26 mouse cellular contexts compared by ENCODE assay signal in the genomic region with DNA sequence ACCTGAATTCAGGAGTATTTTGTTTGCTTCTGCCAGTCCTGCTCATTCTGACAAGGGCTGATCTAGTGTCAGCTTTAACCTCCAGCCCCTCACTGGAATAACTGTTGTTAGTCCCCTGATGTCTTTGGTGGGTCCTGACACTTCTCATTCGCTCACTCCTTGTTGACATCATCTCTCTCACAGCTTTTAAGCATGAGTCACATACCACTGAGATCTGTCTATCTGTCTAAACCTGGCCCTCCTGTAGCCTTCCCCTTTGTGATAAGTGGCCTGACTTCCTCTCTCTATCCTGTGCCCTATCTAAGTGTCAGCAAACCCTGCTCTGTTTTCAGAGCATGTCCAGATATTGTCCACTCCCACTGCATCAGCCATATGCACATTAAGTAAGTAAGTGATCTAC. TPM values are rescaled to one million over a fixed set of nuclear protein-coding genes. Genes with fewer than 3 reads are reported as not detected.
DNase-seq lines count a peak whose midpoint lies in the region; ATAC-seq lines count a peak whose summit lies in the region.
"Had no signal": no experiment of that assay in that cellular context is flagged by ENCODE, and none has a peak within 500 bp of the region (broad histone marks: within the 10 kb centered on the region; RNA-seq: fewer than 3 reads in every experiment).

No protein-coding gene starts in this region.

- no peaks in the 10 kb centered on the region for H3K9me3 ChIP-seq in liver, embryonic 15.5 days (replicated peaks)
- H3K9me3 ChIP-seq in forebrain, embryonic 16.5 days (ENCODE audit: control insufficient read depth, low read length), result no peaks in the 10 kb centered on the region
- H3K9me3 ChIP-seq: embryonic facial prominence, embryonic 10.5 days; forebrain, embryonic 10.5 days; heart, embryonic 13.5 days; limb, embryonic 10.5 days; midbrain, embryonic 12.5 days had no signal

- H3K27me3 ChIP-seq in liver, embryonic 15.5 days, result no peaks in the 10 kb centered on the region
- no peaks in the 10 kb centered on the region for H3K27me3 ChIP-seq in forebrain, embryonic 16.5 days (replicated peaks; ENCODE audit: control insufficient read depth, insufficient read depth, low read length)
- H3K27me3 ChIP-seq: heart, embryonic 13.5 days; midbrain, embryonic 12.5 days had no signal

- H3K27ac ChIP-seq in liver, embryonic 15.5 days (replicated peaks), result no peak overlapping the region
- no peak overlapping the region for H3K27ac ChIP-seq in forebrain, embryonic 16.5 days (ENCODE audit: low read length)
- H3K27ac ChIP-seq: embryonic facial prominence, embryonic 10.5 days; forebrain, embryonic 10.5 days; heart, embryonic 13.5 days; hindbrain, embryonic 14.5 days; kidney, postnatal 0 days; limb, embryonic 10.5 days; midbrain, embryonic 12.5 days; stomach, postnatal 0 days had no signal

- ATAC-seq in common myeloid progenitor, adult 5-6 weeks (replicated peaks; ENCODE audit: low read depth, poor library complexity, severe bottlenecking), result peak; percentile 24; the same call in 1 of the 2 replicates
- peak; percentile 78 for ATAC-seq in liver, embryonic 15.5 days (ENCODE audit: insufficient read depth)
- ATAC-seq in forebrain, embryonic 16.5 days, result no peak
- ATAC-seq: activated CD4-positive, CD25-positive, alpha-beta regulatory T cell, adult 4 months; CD4-positive, CD25-positive, alpha-beta regulatory T cell, adult 4 months; inflammation-experienced regulatory T-cells, adult 6 months had no signal

- H3K9ac ChIP-seq in liver, embryonic 15.5 days, result no peak overlapping the region
- no peak overlapping the region for H3K9ac ChIP-seq in forebrain, embryonic 16.5 days (replicated peaks; ENCODE audit: low read depth, low read length)
- H3K9ac ChIP-seq: heart, embryonic 13.5 days; hindbrain, embryonic 14.5 days; midbrain, embryonic 12.5 days had no signal

- WGBS in liver, embryonic 15.5 days (ENCODE audit: insufficient replicate concordance), result 8% methylated on average over 1 of the region's 1 CpGs
- 77% methylated on average over 1 of the region's 1 CpGs for WGBS in forebrain, embryonic 16.5 days

- H3K36me3 ChIP-seq in liver, embryonic 15.5 days (replicated peaks), result peaks cover 10% of the 10 kb centered on the region; the same call in 1 of the 2 replicates
- H3K36me3 ChIP-seq in forebrain, embryonic 16.5 days (ENCODE audit: control insufficient read depth, insufficient read depth), result no peaks in the 10 kb centered on the region
- H3K36me3 ChIP-seq: embryonic facial prominence, embryonic 10.5 days; forebrain, embryonic 10.5 days; heart, embryonic 13.5 days; limb, embryonic 10.5 days; midbrain, embryonic 12.5 days had no signal

- DNase-seq in 3T3-L1 (ENCODE audit: low read depth, low spot score) (peak; percentile 14), 416B (ENCODE audit: low read depth) (peak; percentile 94)
- no peak for DNase-seq in cerebellum, postnatal 14 days
- DNase-seq in thymus, postnatal 0 days (ENCODE audit: low spot score), result no peak
- DNase-seq: adrenal gland, adult 8-10 months; cerebellum, adult 8-10 months; gastrocnemius, postnatal 25 days; kidney, adult 2 months; lung, postnatal 10 days; right cerebral cortex, postnatal 14 days had no signal

- no peak overlapping the region for H3K4me2 ChIP-seq in liver, embryonic 15.5 days
- H3K4me2 ChIP-seq in forebrain, embryonic 16.5 days (ENCODE audit: low read length), result no peak overlapping the region
- H3K4me2 ChIP-seq: heart, embryonic 13.5 days; hindbrain, embryonic 14.5 days; midbrain, embryonic 12.5 days had no signal

- H3K4me1 ChIP-seq in liver, embryonic 15.5 days (replicated peaks), result peaks cover 38% of the 10 kb centered on the region
- no peaks in the 10 kb centered on the region for H3K4me1 ChIP-seq in forebrain, embryonic 16.5 days (replicated peaks; ENCODE audit: control insufficient read depth, insufficient read depth, low read length)
- H3K4me1 ChIP-seq: embryonic facial prominence, embryonic 10.5 days; forebrain, embryonic 10.5 days; limb, embryonic 10.5 days; midbrain, embryonic 12.5 days had no signal

- no peak overlapping the region for H3K4me3 ChIP-seq in liver, embryonic 15.5 days (replicated peaks)
- no peak overlapping the region for H3K4me3 ChIP-seq in forebrain, embryonic 16.5 days (replicated peaks; ENCODE audit: low read length)
- H3K4me3 ChIP-seq: embryonic facial prominence, embryonic 10.5 days; forebrain, embryonic 10.5 days; heart, embryonic 13.5 days; limb, embryonic 10.5 days; midbrain, embryonic 12.5 days had no signal

RNA-seq across cellular contexts. Expression of a gene that starts 19.3 kb away (rescaled TPM):
- 7.3 and 7.9 TPM in 2 replicates for total RNA-seq in common myeloid progenitor, adult 5-6 weeks (2017)
- 5.7 and 6.0 TPM in 2 replicates for polyA plus RNA-seq in liver, embryonic 15.5 days (2015; fragmentation: Nextera tagmentation; extraction: Ambion mirVana)
- polyA plus RNA-seq in forebrain, embryonic 16.5 days (2015; fragmentation: Nextera tagmentation; extraction: Ambion mirVana), result 7.2 and 8.1 TPM in 2 replicates
- 10.2 and 12.6 TPM in 2 replicates for polyA plus RNA-seq in thymus, postnatal 0 days (2015; fragmentation: Nextera tagmentation; extraction: Ambion mirVana)

RNA-seq across cellular contexts. Expression of a gene that starts 25.9 kb away (rescaled TPM):
- not detected in 2 replicates for total RNA-seq in common myeloid progenitor, adult 5-6 weeks (2017)
- 47.0 and 60.4 TPM in 2 replicates for polyA plus RNA-seq in liver, embryonic 15.5 days (2015; fragmentation: Nextera tagmentation; extraction: Ambion mirVana)
- polyA plus RNA-seq in forebrain, embryonic 16.5 days (2015; fragmentation: Nextera tagmentation; extraction: Ambion mirVana), result 0.44 TPM in 1 of 2 replicates, not detected in the other
- polyA plus RNA-seq in thymus, postnatal 0 days (2015; fragmentation: Nextera tagmentation; extraction: Ambion mirVana), result 0.71 and 0.75 TPM in 2 replicates
- total RNA-seq: monocyte, adult 5-6 weeks; neutrophil, adult 5-6 weeks had no signal
- polyA plus RNA-seq: activated CD4-positive, CD25-positive, alpha-beta regulatory T cell, adult 4 months; CD4-positive, CD25-positive, alpha-beta regulatory T cell, adult 4 months; embryonic facial prominence, embryonic 10.5 days; forebrain, embryonic 10.5 days; hindbrain, embryonic 14.5 days; inflammation-experienced regulatory T-cells, adult 6 months; midbrain, embryonic 12.5 days had no signal

Comparison
In these comparisons a context has a peak if more than half of its experiments do, and no peak if none do; other contexts are left out.
1. DNase-seq: peak in 3T3-L1 (single experiment) and 416B (single experiment); none in cerebellum, postnatal 14 days (0 of 2) and thymus, postnatal 0 days (single experiment).
2. RNA of a gene that starts 25.9 kb away (polyA plus RNA-seq): 47.0 to 60.4 TPM in liver, embryonic 15.5 days; 0.71 to 0.75 TPM in thymus, postnatal 0 days and 0.44 TPM in forebrain, embryonic 16.5 days; every median in the first group is over 10 times any median in the second.